Mouse (Mus musculus): ENCODE measurements around the gene Fcrla.

DNA sequence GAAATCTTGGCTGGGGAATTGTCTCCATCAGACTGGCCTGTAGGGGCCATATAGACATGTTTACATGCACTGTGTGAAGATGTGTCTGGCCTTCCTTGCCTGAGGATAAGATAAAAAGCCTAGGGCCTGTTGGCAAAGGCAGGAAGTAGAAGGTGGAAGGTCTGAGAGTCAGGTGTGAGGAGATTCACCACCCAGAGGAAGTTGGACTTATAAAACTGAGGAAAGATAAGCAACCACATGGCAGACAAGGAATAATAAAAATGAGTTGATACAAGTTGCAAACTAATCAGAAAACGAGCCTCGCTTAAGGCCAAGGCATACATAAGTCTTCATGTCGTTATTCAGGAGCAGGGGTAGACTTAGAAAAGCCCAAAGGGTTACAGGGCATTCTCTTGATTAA, 51.7 kb downstream of the Fcrla start:
- no peak for TF ChIP-seq POLR2A (IDR thresholded peaks at IDR 0.05; ENCODE audit: low read depth, low read length)
- TF ChIP-seq CTCF (IDR thresholded peaks at IDR 0.05; ENCODE audit: extremely low read depth, insufficient read length, insufficient replicate concordance, low read depth, low read length), result no peak

All from small intestine, adult 2 months (tissue).